Mouse (Mus musculus): Measurements from ENCODE around the gene B4galt4. TPM values are rescaled to one million over a fixed set of nuclear protein-coding genes. Genes with fewer than 3 reads are reported as not detected.

B4galt4 gene
- polyA plus RNA-seq, 1 experiment from 2014 or later: 4.7 TPM

- H3K27ac ChIP-seq: no peak overlapping the region
- no peak overlapping the region for H3K4me2 ChIP-seq
- ATAC-seq: no peak
- 18% methylated on average over 8 of the region's 8 CpGs for WGBS (ENCODE audit: insufficient replicate concordance)
- H3K27me3 ChIP-seq (replicated peaks): no peaks in the 10 kb centered on the region
- no peak overlapping the region for H3K4me3 ChIP-seq
- H3K9me3 ChIP-seq (replicated peaks): no peaks in the 10 kb centered on the region
- H3K36me3 ChIP-seq: no peaks in the 10 kb centered on the region
- H3K4me1 ChIP-seq: no peaks in the 10 kb centered on the region
- H3K9ac ChIP-seq: no peak overlapping the region
Measured at GRCm38 (mm10) chr16:38812521-38812920, 70.5 kb downstream of the B4galt4 start.

Other genes starting within 250 kb of the B4galt4 start
- 19.7 and 19.9 TPM in 2 replicates for gene Timmdc1, start 219.6 kb upstream of the B4galt4 start, polyA plus RNA-seq (2016; fragmentation: Nextera tagmentation; extraction: Ambion mirVana)
- gene Poglut1, start 192.0 kb upstream of the B4galt4 start, polyA plus RNA-seq (2016; fragmentation: Nextera tagmentation; extraction: Ambion mirVana): 17.7 and 18.3 TPM in 2 replicates
- 41.3 and 48.6 TPM in 2 replicates for gene Tmem39a, start 183.6 kb upstream of the B4galt4 start, polyA plus RNA-seq (2016; fragmentation: Nextera tagmentation; extraction: Ambion mirVana)
- 3.5 and 4.0 TPM in 2 replicates for gene Arhgap31, start 29.0 kb upstream of the B4galt4 start, polyA plus RNA-seq (2016; fragmentation: Nextera tagmentation; extraction: Ambion mirVana)
- gene Upk1b, start 58.1 kb downstream of the B4galt4 start, polyA plus RNA-seq (2016; fragmentation: Nextera tagmentation; extraction: Ambion mirVana): 2.4 and 2.5 TPM in 2 replicates
- not detected in 2 replicates for gene 4930435E12Rik, start 86.5 kb downstream of the B4galt4 start, polyA plus RNA-seq (2016; fragmentation: Nextera tagmentation; extraction: Ambion mirVana)
- gene Igsf11, start 150.4 kb downstream of the B4galt4 start, polyA plus RNA-seq (2016; fragmentation: Nextera tagmentation; extraction: Ambion mirVana): 0.11 and 0.18 TPM in 2 replicates

Measured in liver, embryonic 12.5 days (tissue).